Mouse (Mus musculus) embryonic fibroblast, embryonic 13.5 days (primary cell): ENCODE data around the gene Prpf40a.

ENCODE experiments used
- CTCF ChIP-seq: IDR thresholded peaks from 2 replicates; pipeline ENCODE4 v1.5.1; 2011; ENCODE audit warnings: mild to moderate bottlenecking, control low read depth, low read length, moderate library complexity, borderline replicate concordance; ENCODE audit not compliant: insufficient read depth
- POLR2A ChIP-seq: IDR thresholded peaks from 2 replicates; pipeline ENCODE4 v1.6.1; 2011; ENCODE audit warnings: low read depth, mild to moderate bottlenecking, control low read depth, low read length, moderate library complexity

- TF ChIP-seq POLR2A = no peak
- no peak for TF ChIP-seq CTCF
These were observed 44.2 kb downstream of the Prpf40a start for GRCm38 (mm10) chr2:53146852-53147251.
